Mouse (Mus musculus): ENCODE data around the gene Phc2.

DNA sequence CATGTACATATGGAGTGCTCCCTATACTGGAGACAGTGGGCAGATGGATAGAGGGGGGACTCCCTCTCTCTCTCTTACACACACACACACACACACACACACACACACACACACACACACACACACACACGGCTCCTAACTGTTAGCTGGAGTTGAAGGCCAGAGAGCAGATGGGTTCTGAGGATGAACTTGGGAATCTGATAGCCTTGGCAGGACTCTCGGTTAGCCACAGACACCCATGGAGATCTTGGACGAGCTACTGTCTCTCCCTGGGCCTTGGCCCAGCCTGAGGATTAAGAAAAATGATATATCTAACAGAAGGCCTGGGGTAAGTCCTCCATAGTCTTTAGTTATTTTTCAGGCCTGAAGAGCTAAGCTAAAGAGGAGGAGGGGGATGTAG is 3.0 kb upstream of the Phc2 start:
- no peak for TF ChIP-seq POLR2A (IDR thresholded peaks at IDR 0.05; ENCODE audit: borderline replicate concordance, extremely low read depth, insufficient read depth, insufficient read length, poor library complexity, severe bottlenecking)
- TF ChIP-seq CTCF (IDR thresholded peaks at IDR 0.05; ENCODE audit: borderline replicate concordance, extremely low read depth, insufficient read depth, insufficient read length) = no peak
